Mouse (Mus musculus): ENCODE measurements at regions not wholly inside any gene's neighbourhood (a gene's known extent, or its start where the extent isn't known, plus 50 kb on each side); places are given as distances from the start of the nearest gene placed in this dataset.

- DNase-seq: no peak
Measured at GRCm38 (mm10) chr2:92544364-92545151, 54.9 kb upstream of the Chst1 start.

- no peak for DNase-seq
Measured at GRCm38 (mm10) chr2:92540841-92541240, 58.7 kb upstream of the Chst1 start.

- DNase-seq: no peak
Measured at GRCm38 (mm10) chr2:92531996-92532395, 67.5 kb upstream of the Chst1 start.

- DNase-seq: no peak
Measured at GRCm38 (mm10) chr2:92530677-92531076, 68.8 kb upstream of the Chst1 start.

- peak in 1 of 2 experiments; percentile 22 for DNase-seq
Measured at GRCm38 (mm10) chr2:92529670-92530322, 69.5 kb upstream of the Slc35c1 start.

- peak; percentile 84 to 88 for DNase-seq
Measured at GRCm38 (mm10) chr2:92529071-92529641, 68.8 kb upstream of the Slc35c1 start.

GRCm38 (mm10) chr2:92528119-92528830 is 67.9 kb upstream of the Slc35c1 start:
- no peak for DNase-seq

- no peak for DNase-seq
Measured at GRCm38 (mm10) chr2:92526676-92527395, 66.5 kb upstream of the Slc35c1 start.

- DNase-seq: no peak
Measured at GRCm38 (mm10) chr2:92525628-92526027, 65.3 kb upstream of the Slc35c1 start.

GRCm38 (mm10) chr2:92525062-92525623 is 64.8 kb upstream of the Slc35c1 start:
- no peak for DNase-seq

- DNase-seq: no peak
Measured at GRCm38 (mm10) chr2:92524346-92524905, 64.1 kb upstream of the Slc35c1 start.

GRCm38 (mm10) chr2:92523321-92523895 is 63.1 kb upstream of the Slc35c1 start:
- no peak for DNase-seq

- DNase-seq: no peak
Measured at GRCm38 (mm10) chr2:92521527-92521926, 61.2 kb upstream of the Slc35c1 start.

- DNase-seq: no peak
Measured at GRCm38 (mm10) chr2:92519396-92519795, 59.1 kb upstream of the Slc35c1 start.

GRCm38 (mm10) chr2:92518891-92519290 is 58.6 kb upstream of the Slc35c1 start:
- no peak for DNase-seq

- DNase-seq: no peak
Measured at GRCm38 (mm10) chr2:92514961-92515360, 54.6 kb upstream of the Slc35c1 start.

- DNase-seq: no peak
Measured at GRCm38 (mm10) chr2:92511771-92512744, 51.7 kb upstream of the Slc35c1 start.
